Mouse (Mus musculus): ENCODE measurements around the gene Gon7.

Gene Gon7

GRCm38 (mm10) chr12:102757689-102758402, at the start of gene Gon7, which contains the start of the genes Gm28051 and Ubr7:
Gene Gon7, minus strand, starts transcription at chr12:102757803.
Gene Gm28051, minus strand, starts transcription at chr12:102757765.
Gene Ubr7, plus strand, starts transcription at chr12:102757967.
- peak; percentile 91 for DNase-seq (ENCODE audit: low spot score)

DNA sequence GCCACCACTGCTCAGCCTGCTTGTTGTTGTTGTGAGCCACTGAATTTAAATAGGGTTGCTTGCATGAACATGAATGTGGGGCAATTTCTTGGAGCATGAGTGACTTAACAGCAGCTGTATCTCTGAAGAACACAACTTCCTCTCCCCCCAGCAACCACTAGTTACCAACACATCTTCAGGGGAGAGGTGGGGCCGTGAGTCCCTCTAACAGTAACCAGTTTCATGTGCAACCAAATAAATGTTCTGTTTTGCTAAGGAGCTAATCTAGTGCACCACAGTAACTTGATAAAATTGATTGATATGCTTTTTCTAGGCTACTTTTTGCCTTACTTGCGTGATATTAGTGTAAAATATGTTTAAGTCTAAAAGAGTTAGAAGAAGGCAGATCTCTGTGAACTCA, 41.9 kb upstream of the Gon7 start:
- no peak for DNase-seq (ENCODE audit: low spot score)

DNA sequence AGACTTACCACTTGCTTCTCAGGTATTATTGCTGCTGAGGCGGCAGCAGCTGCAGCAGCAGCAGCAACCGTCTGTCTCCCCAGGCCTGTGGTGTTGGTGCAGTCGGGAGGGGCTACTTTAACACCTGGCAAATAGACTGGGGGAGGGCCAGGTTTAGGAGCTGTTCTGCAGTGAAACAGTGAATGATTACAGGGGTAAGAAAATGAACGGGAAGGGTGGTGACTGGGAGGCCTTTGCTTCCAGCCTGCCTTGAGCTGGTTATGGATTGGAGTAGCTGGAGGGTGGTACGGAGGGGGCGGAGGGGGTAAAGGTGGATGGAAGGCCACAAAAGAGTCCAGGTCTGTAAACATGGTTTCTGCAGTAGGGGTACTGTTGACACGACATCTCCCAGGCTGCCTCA, 30.3 kb upstream of the Gon7 start:
- no peak for DNase-seq (ENCODE audit: low spot score)

DNA sequence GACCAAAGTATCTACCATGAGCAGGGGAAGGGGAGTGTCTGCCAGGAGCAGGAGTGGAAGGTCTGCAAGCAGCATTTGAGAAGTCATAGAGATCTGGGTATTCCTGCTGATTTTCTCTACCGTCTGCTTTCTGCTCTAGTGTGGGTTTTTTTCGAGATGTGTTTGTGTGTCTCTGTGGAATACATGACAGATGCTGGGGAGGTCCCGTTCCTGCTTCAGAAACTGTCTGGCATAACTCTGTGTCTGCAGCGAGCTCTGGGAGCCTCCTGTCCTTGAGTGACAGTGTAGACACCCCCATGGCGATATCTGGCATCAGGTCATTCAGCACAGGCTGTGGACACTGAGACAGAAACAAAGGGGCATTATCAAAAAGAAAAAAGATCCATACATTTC, 28.0 kb upstream of the Gon7 start:
- no peak for DNase-seq (ENCODE audit: low spot score)

DNA sequence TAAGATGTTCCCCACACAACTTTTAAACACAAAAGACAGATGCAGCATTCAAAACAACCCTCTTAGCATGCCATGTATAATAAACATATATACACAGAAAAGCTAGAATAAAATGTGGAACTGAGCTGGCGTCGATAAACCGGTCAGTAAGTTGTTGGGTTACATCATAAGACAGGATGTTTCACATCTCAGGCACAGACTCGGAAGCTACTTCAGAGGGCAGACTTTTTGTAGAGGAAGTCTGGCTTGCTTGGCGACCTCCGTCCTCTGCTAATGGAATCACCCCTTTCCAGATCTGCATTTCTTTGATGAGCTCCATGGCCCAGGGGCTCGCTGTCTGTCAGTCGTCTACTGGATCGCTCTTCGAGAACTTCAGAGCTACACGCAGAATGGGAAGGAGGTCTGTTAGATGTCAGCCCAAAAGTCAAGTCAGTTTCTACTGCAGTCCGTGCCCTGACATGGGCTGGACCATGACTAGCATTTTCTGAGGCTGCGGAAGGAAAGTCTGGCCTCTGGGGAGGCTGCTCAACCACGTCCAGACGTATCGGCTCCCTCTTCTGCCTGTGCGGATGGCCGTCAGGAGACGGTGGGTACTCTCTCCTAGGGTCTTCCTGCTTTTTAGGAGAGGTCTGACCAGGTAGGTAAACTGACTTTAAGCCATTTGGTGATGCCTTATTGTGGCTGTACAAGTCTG, 27.4 kb upstream of the Gon7 start:
- DNase-seq (ENCODE audit: low spot score): no peak

DNA sequence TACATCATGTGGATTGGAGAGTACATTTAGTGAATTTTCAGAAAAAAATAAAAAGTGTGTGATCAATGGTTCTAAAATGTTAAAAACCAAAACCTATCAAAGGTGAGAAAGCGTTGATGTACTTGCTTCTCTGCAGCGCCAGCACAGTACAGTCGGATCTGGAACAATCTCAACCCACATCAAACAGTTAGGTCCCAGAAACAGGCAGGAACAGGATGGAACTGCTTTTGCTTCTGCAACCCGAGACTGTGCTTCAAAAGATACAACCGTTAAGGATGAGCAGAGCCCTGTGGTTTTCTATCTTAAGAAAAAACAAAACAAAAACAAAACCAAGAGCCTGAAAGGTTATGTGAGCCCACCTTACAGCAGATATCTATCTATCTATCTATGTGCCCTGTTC, 25.2 kb upstream of the Gon7 start:
- DNase-seq (ENCODE audit: low spot score): no peak

DNA sequence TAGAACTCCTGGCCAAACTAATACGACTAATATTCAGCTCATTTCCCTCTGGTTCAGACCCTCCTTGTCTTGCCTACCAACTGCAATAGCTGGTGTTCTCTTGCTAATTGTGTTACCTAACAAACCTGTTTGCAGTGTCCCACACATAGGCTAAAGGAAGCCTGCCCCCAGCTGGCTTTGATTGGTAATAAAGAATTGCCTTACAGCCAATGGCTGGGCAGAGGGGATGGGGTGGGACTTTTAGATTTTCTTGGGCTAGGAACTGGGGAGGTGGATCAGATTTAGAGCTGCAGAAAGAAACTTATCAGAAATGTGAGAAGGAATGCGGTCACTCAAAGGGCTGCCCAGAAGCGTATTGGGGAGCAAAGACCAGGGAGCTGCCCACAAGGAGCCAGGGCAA, 21.8 kb upstream of the Gon7 start:
- DNase-seq (ENCODE audit: low spot score): no peak

DNA sequence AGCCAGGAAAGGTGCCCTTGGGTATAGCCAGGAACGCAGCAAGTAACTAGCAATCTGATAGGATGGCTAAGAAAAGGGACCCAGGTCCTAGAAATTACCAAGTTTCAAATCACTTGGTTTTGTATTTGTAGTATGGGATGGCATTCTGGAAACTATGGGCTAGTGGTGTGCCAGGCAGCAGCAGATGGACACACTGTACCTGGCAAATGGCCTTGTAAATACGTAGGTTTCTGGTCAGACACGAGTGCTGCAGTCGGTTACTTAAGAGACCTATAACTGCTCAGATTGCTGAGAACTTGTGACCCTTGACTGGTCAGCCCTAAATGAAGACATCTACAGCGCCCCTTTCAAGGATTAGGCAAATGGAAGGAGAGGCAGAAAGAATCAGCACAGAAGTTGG, 20.5 kb upstream of the Gon7 start:
- no peak for DNase-seq (ENCODE audit: low spot score)

- no peak for DNase-seq (ENCODE audit: low spot score)
Observed at GRCm38 (mm10) chr12:102776035-102776434, 18.4 kb upstream of the Gon7 start.

- no peak for DNase-seq (ENCODE audit: low spot score)
Observed at GRCm38 (mm10) chr12:102772676-102773075, 15.1 kb upstream of the Gon7 start.

DNA sequence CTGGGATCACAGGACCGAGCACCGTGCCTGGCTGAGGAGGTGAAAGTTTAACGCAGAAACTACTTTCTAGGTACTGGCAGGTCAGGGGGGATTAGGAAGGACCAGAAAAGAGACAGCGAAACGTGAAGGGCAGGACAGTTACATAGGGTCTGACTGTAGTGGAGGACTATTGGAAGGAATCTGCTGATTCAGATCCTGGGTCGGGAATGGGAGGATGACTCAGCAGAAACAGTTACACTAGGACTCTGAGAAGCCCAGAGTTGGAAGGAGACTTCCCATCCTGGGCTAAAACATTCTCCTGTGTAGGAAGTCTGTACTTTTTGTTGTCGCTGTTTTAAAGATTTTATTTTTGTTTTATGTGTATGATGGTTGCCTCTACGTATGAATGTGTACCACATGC, 14.0 kb upstream of the Gon7 start:
- no peak for DNase-seq (ENCODE audit: low spot score)

DNA sequence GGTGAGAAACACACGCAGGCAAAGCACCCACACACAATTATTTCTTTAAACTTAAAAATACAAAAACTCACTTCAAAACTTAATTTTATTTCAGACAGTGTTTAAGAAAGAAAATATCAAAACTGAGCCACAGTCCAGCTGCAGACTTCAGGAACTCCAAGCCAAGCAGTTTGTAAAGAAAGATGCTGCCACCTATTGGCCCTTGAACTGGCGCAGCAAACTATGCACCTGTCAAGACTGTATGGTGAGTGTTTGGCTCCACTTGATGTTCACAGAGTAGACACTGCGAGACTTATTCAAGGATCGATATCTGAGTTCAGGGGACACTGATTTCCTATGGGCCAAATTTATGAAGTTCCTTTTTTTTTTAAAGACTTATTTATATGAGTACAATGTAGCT, 11.4 kb upstream of the Gon7 start:
- no peak for DNase-seq (ENCODE audit: low spot score)

DNA sequence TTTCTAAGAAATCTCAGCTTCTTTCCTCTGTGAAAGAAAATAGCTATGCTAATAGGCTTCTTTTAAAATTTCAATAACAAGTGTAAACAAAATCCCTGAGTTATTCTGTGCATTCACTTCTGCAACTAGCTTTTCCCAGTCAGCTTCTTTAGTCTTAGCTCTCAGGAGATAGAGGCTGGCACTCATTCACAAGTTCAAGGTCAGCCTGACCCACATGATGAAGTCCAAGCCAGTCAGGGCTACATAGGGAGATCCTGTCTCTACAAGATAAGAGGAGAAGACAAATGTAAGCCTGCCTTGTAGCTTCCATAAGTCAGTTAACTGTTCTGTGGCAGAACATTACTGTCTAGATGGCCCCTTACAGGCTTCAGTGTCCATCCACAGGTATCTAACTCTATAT, 6.1 kb upstream of the Gon7 start:
- DNase-seq (ENCODE audit: low spot score): no peak

GRCm38 (mm10) chr12:102761668-102762067, 4.1 kb upstream of the Gon7 start:
- no peak for DNase-seq (ENCODE audit: low spot score)

DNA sequence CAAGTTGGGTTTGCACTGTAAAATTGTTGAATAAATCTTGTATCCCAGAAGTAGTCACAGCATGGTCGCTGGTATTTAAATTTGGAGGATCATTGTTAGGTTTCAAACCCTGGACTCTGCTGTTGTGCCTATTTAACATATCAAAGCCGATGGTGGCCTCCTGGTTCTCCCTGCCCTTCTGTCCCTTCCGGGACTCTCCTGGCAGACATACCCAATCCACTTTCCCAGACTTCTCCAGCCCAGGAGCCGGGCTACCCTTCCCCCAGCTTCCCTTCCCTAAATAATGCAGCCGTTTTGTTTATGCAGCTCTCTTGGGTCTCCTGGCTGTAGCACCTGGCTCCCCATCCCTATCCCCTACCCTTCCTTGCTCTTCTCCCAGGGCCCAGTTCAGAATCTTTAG, 1.3 kb upstream of the Gon7 start:
- DNase-seq (ENCODE audit: low spot score): no peak

DNA sequence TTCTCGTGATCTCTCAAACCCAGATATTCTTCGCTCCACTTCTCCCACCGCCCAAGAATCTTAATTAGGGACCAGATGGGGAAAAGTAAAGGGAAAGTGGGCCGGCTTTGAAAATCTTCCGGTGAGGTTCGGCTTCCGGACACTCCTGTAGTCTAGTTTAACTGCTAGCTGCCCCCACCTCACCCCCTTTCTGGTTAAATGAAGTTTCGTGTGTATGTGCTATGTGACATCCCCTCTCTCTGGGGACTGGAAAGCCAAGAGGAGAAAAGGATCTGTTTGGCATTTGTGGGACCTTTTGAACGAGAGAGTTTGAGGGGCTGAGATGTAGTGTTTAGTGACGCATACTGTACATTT, 777 bp upstream of the Gon7 start, which contains the start of gene Gm20604:
Gm20604 (minus strand) TSS at position 270 of the 354 bp plus-strand sequence.
- no peak for DNase-seq (ENCODE audit: low spot score)

GRCm38 (mm10) chr12:102757055-102757688, 431 bp downstream of the Gon7 start:
- DNase-seq (ENCODE audit: low spot score): no peak

DNA sequence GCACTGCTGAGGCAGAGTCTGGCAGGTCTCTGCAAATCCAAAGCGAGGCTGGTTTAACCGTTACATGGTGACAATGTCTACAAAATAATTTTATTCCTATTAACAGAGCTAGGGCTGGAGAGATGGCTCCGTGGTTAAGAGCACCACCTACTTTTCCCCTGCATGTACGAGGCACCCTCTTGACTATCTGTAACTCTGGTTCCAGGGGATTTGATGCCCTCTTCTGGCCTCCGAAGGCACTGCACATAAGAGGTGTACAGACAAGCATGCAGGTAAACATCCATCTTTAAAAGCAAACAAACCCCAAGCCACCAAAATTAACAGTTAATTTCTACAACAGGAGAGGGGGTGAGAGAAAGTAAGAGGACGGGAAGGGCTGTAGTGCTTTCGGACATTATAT, 1.3 kb downstream of the Gon7 start:
- DNase-seq (ENCODE audit: low spot score): no peak

GRCm38 (mm10) chr12:102748256-102748655, 9.3 kb downstream of the Gon7 start:
- DNase-seq (ENCODE audit: low spot score): no peak

DNA sequence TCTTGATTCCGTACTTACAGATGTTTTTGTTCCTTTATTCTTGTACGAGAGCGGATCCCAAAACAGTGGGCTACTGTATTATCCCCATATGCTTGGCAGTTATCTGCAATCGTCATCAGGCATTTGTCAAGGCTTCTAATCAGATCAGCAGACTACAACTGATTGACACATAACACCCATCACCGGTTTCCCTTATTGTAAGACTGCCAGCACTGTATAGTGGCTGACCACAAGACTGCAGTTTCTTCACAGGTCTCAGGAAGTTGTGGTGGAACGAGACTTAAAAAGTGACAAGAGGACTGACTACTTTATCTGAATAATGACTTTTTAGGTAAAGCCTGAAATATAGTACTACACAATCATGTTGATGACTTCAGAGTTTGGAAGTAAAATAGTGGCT, 12.8 kb downstream of the Gon7 start:
- no peak for DNase-seq (ENCODE audit: low spot score)

- DNase-seq (ENCODE audit: low spot score): peak; percentile 68
Observed at GRCm38 (mm10) chr12:102743589-102744574, 13.7 kb downstream of the Gon7 start, which contains the start of the genes Moap1 and Tmem251. Gene Moap1, minus strand, starts transcription at chr12:102743661. Gene Tmem251, plus strand, starts transcription at chr12:102743762.

GRCm38 (mm10) chr12:102743036-102743588, 14.5 kb downstream of the Gon7 start:
- no peak for DNase-seq (ENCODE audit: low spot score)

Measured in ovary, postnatal 10 days (tissue).